Mouse (Mus musculus) stomach, postnatal 0 days (tissue): ENCODE results near the gene Prima1. TPM values are rescaled to one million over a fixed set of nuclear protein-coding genes. Genes with fewer than 3 reads are reported as not detected.

Experiments
- ATAC-seq: fragments of 200-750 bp; cut with Nextera tagmentation; 2 replicates; pipeline ENCODE4 v1.8.0; 2017; ENCODE audit not compliant: low FRiP score, low TSS enrichment
- DNase-seq: peaks from one replicate; pipeline ENCODE4 v3.0.0-alpha.2; 2016; ENCODE audit warnings: low spot score
- H3K27ac ChIP-seq: fragments of 300-500 bp; sonication (generic); replicated peaks from 2 replicates; pipeline ENCODE4 v1.5.1; 2014; ENCODE audit warnings: mild to moderate bottlenecking, control low read depth
- H3K27me3 ChIP-seq: fragments of 300-500 bp; sonication (generic); 2 replicates; pipeline ENCODE4 v1.6.1; 2014; ENCODE audit warnings: low read length; ENCODE audit not compliant: control insufficient read depth, insufficient read depth
- H3K36me3 ChIP-seq: fragments of 300-500 bp; sonication (generic); 2 replicates; pipeline ENCODE4 v1.6.1; 2014; ENCODE audit warnings: low read length, mixed read lengths; ENCODE audit not compliant: control insufficient read depth, insufficient read depth
- H3K4me1 ChIP-seq: fragments of 300-500 bp; sonication (generic); replicated peaks from 2 replicates; pipeline ENCODE4 v1.6.1; 2014; ENCODE audit warnings: antibody characterized with exemption; ENCODE audit not compliant: control insufficient read depth, insufficient read depth
- H3K4me2 ChIP-seq: fragments of 300-500 bp; sonication (generic); replicated peaks from 2 replicates; pipeline ENCODE4 v1.6.1; 2014; ENCODE audit warnings: low read depth, mild to moderate bottlenecking, control low read depth, moderate library complexity
- H3K4me3 ChIP-seq: fragments of 300-500 bp; sonication (generic); 2 replicates; pipeline ENCODE4 v1.5.1; 2014; ENCODE audit warnings: low read depth, low read length, control low read depth
- H3K9ac ChIP-seq: fragments of 300-500 bp; sonication (generic); 2 replicates; pipeline ENCODE4 v1.6.1; 2014; ENCODE audit warnings: mild to moderate bottlenecking, low read length, control low read depth, mixed read lengths
- H3K9me3 ChIP-seq: fragments of 300-500 bp; sonication (generic); 2 replicates; pipeline ENCODE4 v1.6.1; 2016; ENCODE audit warnings: low read length; ENCODE audit not compliant: control insufficient read depth
- CTCF ChIP-seq: IDR thresholded peaks from 2 replicates; pipeline ENCODE4 v1.5.1; 2016; ENCODE audit warnings: antibody characterized with exemption, low read depth, mild to moderate bottlenecking, moderate library complexity
- EP300 ChIP-seq: optimal IDR thresholded peaks from 2 replicates; pipeline ENCODE3; 2016; ENCODE audit warnings: antibody characterized with exemption
- WGBS: fragments of 180-500 bp; shearing (Covaris S2); extraction: QIAGEN DNeasy Blood & Tissue Kit; methylation state at CpG from one replicate; pipeline ENCODE4 v1.1.7; 2014; 5-methylcytosine and 5-hydroxymethylcytosine counted together
- polyA plus RNA-seq: library from polyadenylated mRNA; unstranded; fragments of >200 nt; fragmentation: Nextera tagmentation; extraction: Ambion mirVana; gene quantifications from 2 replicates; pipeline ENCODE4 v1.2.1, GENCODE M21; 2015

Prima1 gene
- polyA plus RNA-seq, 1 experiment from 2014 or later: 1.5 TPM

- ATAC-seq (no peak), DNase-seq (no peak)
- Histone ChIP-seq H3K4me3 (no peak overlapping the region), H3K9ac (no peak overlapping the region), H3K9me3 (no peaks in the 10 kb centered on the region), H3K27me3 (no peaks in the 10 kb centered on the region), H3K4me2 (no peak overlapping the region), H3K36me3 (no peaks in the 10 kb centered on the region), H3K27ac (no peak overlapping the region), H3K4me1 (no peaks in the 10 kb centered on the region)
- TF ChIP-seq EP300 (no peak), CTCF (no peak)
- 63% methylated on average over 18 of the region's 18 CpGs for WGBS
Observed at GRCm38 (mm10) chr12:103157129-103157910, 84.6 kb downstream of the Prima1 start.

GRCm38 (mm10) chr12:103155406-103155805 is 86.5 kb downstream of the Prima1 start:
- DNase-seq: no peak

GRCm38 (mm10) chr12:103154927-103155326 is 87.0 kb downstream of the Prima1 start:
- Histone ChIP-seq H3K4me2 (no peak overlapping the region), H3K27me3 (no peaks in the 10 kb centered on the region), H3K4me1 (no peaks in the 10 kb centered on the region), H3K27ac (no peak overlapping the region), H3K36me3 (no peaks in the 10 kb centered on the region), H3K4me3 (no peak overlapping the region), H3K9me3 (no peaks in the 10 kb centered on the region), H3K9ac (no peak overlapping the region)
- DNase-seq (no peak), ATAC-seq (no peak)
- TF ChIP-seq CTCF (peak; percentile 29; the same call in 1 of the 2 replicates), EP300 (no peak)
- 65% methylated on average over 2 of the region's 2 CpGs for WGBS

More at GRCm38 (mm10) chr12:103155406-103155805, 86.5 kb downstream of the Prima1 start:
- Histone ChIP-seq H3K9me3 (no peaks in the 10 kb centered on the region), H3K4me2 (no peak overlapping the region), H3K4me1 (no peaks in the 10 kb centered on the region), H3K27ac (no peak overlapping the region), H3K9ac (no peak overlapping the region), H3K36me3 (no peaks in the 10 kb centered on the region), H3K4me3 (no peak overlapping the region), H3K27me3 (no peaks in the 10 kb centered on the region)
- WGBS: 64% methylated on average over 3 of the region's 3 CpGs
- ATAC-seq: no peak
- TF ChIP-seq EP300: no peak
- no peak for TF ChIP-seq CTCF

- Histone ChIP-seq H3K4me2 (no peak overlapping the region), H3K9ac (no peak overlapping the region), H3K4me1 (no peaks in the 10 kb centered on the region), H3K27ac (no peak overlapping the region), H3K9me3 (no peaks in the 10 kb centered on the region), H3K36me3 (no peaks in the 10 kb centered on the region), H3K27me3 (no peaks in the 10 kb centered on the region), H3K4me3 (no peak overlapping the region)
- no peak for ATAC-seq
- DNase-seq: no peak
- TF ChIP-seq CTCF: no peak
- no peak for TF ChIP-seq EP300
- 54% methylated on average over 2 of the region's 2 CpGs for WGBS
Observed at GRCm38 (mm10) chr12:103150247-103150646, 91.7 kb downstream of the Prima1 start.

Other genes starting within 250 kb of the Prima1 start
- not detected in 2 replicates for gene Fam181a, start 68.8 kb upstream of the Prima1 start, polyA plus RNA-seq
- gene Asb2, start 113.9 kb upstream of the Prima1 start, polyA plus RNA-seq: 17.4 and 20.2 TPM in 2 replicates
- gene Otub2, start 146.5 kb upstream of the Prima1 start, polyA plus RNA-seq: 18.8 and 20.1 TPM in 2 replicates
- 0.18 and 0.27 TPM in 2 replicates for gene 9330161L09Rik, start 165.7 kb upstream of the Prima1 start, polyA plus RNA-seq
- 68.8 and 84.8 TPM in 2 replicates for gene Ddx24, start 183.7 kb upstream of the Prima1 start, polyA plus RNA-seq
- gene Ifi27, start 192.1 kb upstream of the Prima1 start, polyA plus RNA-seq: 38.9 and 41.9 TPM in 2 replicates
- 85.4 and 110 TPM in 2 replicates for gene Ifi27l2a, start 201.5 kb upstream of the Prima1 start, polyA plus RNA-seq
- gene Ifi27l2b, start 215.1 kb upstream of the Prima1 start, polyA plus RNA-seq: 17.3 and 19.4 TPM in 2 replicates